Mouse (Mus musculus) layer of hippocampus, postnatal 25 days (tissue): ENCODE measurements around the gene Gng7. TPM values are rescaled to one million over a fixed set of nuclear protein-coding genes. Genes with fewer than 3 reads are reported as not detected.

Source experiments
- DNase-seq, 2 experiments: peaks; one replicate each; pipeline ENCODE4 v3.0.0; 2022; ENCODE audit warnings: mixed read lengths in 2 of 2, low spot score in 1 of 2; ENCODE audit errors: extremely low spot score in 1 of 2
- total RNA-seq, 2 experiments: library from RNA; stranded (reverse); gene quantifications; 2 replicates each; pipeline ENCODE4 v1.2.3; 2021

Gene Gng7
- total RNA-seq, 2 experiments from 2014 or later = 180 to 184 TPM

DNA sequence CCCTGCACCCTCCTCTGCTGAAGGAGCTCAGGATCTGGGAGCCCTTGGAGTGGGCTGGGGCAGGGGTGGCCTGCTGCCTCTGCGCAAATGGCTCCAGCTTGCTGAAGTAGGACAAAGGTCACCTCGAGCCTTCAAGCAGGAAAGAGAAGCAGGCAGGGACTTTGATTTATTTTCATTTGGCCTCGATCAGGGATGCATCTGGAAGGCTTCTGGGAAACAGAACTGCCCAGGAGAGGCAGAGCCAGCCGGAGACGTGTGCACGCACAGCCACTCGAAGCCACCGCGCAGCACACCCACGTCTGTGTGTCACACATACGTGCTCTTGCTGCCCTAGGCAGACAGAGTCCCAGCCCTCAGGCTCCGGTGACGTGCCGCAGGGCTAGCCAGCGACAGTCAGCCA, 43.2 kb downstream of the Gng7 start:
- DNase-seq = no peak

DNA sequence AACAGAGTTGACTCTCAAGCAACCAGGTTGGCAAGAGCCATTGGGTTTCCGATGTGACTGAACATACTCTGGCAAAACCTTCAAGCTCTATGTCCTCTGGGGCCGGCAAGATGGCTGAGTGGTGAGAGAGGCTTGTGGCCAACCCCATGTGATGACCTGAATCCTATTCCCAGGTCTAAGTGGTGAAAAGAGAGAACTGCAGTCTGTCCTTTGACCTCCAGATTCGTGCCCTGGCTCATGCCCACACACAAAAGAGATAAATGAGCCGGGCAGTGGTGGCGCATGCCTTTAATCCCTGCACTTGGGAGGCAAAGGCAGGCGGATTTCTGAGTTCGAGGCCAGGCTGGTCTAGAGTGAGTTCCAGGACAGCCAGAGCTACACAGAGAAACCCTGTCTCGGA, 44.6 kb downstream of the Gng7 start:
- DNase-seq = no peak

DNA sequence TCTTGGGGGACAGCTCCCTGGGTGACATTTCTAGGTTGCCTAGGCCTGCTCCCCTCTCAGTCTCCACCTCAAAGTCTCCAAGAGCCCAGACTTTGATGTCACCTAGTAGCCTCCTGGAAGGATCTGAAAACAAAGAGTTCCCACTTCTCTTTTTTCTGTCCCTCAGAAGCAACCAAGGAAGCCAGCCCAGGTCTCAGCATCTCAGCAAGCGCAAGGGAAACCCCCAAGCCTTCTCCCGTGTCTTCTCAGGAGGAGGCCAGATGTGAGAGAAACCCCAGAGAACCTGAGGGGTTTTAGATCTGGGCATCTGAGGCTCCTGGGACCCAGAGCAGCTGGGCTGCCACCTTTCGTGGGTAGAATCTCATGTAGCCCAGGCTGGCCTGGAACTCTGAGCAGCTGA, 45.4 kb downstream of the Gng7 start:
- no peak for DNase-seq

- DNase-seq = no peak
Measured at GRCm38 (mm10) chr10:80968106-80968505, 46.6 kb downstream of the Gng7 start.

- DNase-seq = no peak
Measured at GRCm38 (mm10) chr10:80967101-80967656, 47.6 kb downstream of the Gng7 start.

- no peak for DNase-seq
Measured at GRCm38 (mm10) chr10:80966296-80966695, 48.4 kb downstream of the Gng7 start.

GRCm38 (mm10) chr10:80963031-80963975, 51.4 kb downstream of the Gng7 start:
- no peak for DNase-seq

DNA sequence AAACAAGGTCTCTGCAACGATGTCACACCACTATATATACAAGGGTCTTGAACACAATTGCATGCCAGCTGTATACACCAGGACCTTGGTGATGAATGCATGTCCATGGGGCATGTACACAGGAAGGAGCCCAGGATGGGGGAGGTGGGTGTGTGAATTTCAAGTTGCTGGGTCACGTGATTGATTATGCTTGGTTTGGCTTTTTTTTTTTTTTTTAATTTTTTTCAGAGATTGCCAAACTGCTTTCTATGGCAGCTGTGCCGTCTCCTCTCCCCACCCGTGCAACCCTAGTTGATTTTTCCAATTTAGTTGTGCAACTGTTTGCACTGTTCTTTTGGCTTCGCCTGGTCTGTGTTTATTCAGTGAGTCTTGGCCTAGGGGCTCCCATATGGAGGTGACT, 52.2 kb downstream of the Gng7 start:
- DNase-seq = no peak

GRCm38 (mm10) chr10:80962051-80962472, 52.7 kb downstream of the Gng7 start:
- DNase-seq = no peak

DNA sequence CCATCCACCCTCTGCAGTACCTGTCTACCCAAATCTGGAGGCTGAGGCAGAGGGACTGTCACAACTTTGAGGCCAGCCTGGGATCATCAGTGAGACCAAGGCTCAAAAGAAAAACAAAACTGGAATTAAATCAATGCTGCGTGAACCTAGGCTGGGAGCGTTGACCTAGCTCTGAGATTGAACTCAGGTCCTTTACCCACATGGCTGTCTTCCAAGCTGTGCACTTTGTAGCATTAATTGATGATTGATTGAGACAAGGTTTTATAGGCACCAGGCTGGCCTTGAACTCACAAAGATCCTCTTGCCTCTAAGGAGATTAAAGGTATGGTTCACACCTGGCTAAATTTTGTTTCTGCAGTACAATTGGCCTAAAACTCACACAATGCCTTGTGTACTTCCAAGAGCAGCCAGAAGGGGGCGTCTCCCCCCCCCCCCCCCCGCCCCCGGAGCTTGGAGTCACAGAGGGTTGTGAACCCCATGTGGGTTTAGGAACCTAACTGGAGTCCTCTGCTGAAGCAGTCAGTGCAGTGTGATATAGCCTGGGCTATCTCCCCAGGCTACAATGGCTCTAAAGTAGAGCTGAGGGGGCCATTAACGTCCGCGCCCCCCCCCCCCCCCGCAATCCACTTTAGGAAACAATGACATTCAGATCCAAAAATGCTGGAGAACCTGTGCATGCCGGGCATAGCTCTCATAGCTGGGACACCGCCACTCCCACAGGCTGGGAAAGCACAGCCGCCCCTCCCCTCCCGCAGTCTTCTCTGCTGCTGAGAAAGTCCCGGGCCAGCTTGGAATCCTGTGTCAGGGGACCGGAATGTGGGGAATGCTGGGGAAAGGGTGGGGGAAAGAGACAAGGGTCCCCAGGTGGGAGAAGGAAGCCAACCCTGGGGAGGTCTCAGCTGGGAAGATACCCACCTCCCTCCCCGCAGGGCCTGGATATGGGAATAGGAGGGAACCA, 53.9 kb downstream of the Gng7 start:
- no peak for DNase-seq

DNA sequence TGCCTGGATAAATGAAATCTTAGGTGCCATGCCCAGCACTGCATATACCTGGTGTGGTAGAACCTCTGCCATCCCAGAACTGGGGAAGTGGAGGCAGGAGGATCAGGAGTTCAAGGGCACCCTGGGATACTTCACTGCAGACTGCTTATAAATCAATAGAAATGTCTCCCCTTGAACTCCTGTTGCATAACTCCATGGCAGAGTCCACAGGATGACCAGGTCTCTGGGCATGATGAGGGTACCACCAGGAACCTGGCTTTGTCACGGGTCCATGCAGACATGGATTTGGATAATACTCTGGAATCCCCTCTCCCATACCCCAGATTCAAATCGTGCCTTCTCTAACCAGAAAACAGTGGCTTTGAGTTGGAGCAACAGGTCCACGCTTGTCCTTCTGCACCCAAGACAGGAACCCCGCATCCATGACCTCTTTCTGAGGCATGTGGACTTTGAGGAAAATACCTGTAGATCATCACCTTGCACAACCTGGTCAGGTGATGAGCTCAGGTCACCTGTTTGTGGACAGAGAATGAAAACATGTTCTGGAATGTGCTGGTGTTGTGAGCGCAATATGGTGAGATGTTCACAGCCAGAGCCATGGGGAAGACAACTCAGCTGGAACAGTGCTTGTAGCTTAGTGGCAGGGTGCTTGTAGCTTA, 55.6 kb downstream of the Gng7 start:
- DNase-seq = no peak

DNA sequence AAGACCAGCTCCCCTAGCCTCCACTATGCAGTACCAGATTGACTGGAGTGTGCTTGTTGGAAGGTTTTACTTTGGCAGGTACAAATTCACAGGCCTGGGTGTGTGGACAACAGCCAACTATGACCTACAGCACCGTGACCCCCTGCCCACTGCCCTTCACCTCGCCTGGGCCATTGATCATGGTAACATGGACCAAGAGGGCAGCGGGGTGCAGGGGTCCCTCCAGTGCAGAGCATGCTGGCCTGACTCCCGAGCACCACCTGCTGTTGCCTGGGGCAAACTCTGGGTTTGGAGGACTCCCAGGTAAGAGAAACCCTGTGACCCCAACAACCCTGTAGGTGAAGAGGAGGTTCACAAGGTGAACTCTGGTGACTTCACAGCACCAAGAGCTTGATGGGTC, 57.0 kb downstream of the Gng7 start:
- no peak for DNase-seq

- no peak for DNase-seq
Measured at GRCm38 (mm10) chr10:80956901-80957300, 57.8 kb downstream of the Gng7 start.

DNA sequence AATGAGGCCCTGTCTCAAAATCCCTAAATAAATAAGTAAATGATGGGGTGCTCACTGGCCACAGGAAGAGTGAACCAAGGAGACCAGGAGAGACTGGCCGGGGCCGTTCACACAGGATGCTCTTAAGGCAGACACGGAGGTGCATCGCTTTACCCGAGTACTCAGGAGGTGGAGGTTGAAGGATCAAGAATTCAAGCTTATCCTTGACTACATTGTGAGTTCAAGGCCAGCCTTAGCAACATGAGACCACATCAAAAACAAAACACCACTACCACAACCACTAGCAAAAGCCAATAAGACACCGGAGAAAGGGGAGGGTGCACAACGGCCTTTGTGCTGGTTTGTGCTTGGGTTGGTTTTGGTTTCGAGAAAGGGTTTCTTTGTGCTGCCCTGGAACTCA, 58.4 kb downstream of the Gng7 start:
- DNase-seq = no peak

GRCm38 (mm10) chr10:80955536-80955935, 59.2 kb downstream of the Gng7 start:
- peak in 1 of 2 experiments; percentile 53 for DNase-seq

DNA sequence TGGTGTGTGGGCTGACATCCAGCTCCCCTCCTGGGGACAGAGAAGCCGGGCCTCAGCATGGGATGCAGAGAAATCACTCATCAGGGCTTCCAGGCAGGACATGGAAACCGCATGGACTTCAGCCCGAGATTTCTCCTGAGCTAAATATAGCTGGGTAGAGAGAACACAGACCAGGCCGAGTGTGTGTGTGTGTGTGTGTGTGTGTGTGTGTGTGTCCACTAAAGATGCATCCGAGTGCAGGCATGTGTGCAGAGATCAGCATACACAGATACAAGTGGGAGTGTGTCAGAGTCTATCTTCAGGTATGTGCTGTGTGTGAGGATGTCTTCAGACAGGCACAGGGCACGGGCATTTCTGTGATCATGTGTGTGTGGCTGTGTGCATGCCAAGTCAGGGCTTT, 59.9 kb downstream of the Gng7 start:
- no peak for DNase-seq

- DNase-seq = no peak
Measured at GRCm38 (mm10) chr10:80954415-80954814, 60.3 kb downstream of the Gng7 start.

- DNase-seq = no peak
Measured at GRCm38 (mm10) chr10:80952449-80952848, 62.3 kb downstream of the Gng7 start.

GRCm38 (mm10) chr10:80951761-80952390, 62.9 kb downstream of the Gng7 start:
- DNase-seq = no peak

DNA sequence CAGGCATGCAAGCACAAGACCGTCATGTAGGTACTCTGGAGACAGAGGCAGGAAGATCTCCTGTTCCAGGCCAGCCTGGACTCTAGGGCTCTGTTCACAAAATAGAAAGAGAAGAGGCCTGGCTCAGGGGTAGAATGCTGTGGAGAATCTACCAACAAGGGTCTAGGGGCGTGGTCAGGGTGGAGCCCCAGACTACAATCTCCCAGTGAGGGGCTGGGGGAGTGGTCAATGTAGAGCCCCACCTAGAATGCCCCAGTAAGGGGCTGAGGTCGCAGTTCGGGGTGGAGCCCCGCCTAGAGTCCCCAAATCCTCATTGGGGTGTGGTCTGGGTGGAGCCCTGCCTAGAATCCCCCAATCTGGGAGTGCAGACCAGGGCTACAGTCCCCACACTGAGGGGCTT, 64.4 kb downstream of the Gng7 start:
- no peak for DNase-seq
